Mouse (Mus musculus): ENCODE results near the gene Lipc. TPM values are rescaled to one million over a fixed set of nuclear protein-coding genes. Genes with fewer than 3 reads are reported as not detected.

The Lipc gene
- total and polyA plus RNA-seq, 2 experiments = 210 to 384 TPM

GRCm38 (mm10) chr9:70751504-70752222 lies 200.4 kb downstream of the Lipc start:
- no peaks in the 10 kb centered on the region for H3K4me1 ChIP-seq (ENCODE audit: control insufficient read depth, insufficient read depth, low read length)
- no peak overlapping the region for H3K27ac ChIP-seq (replicated peaks; ENCODE audit: insufficient read depth, low read depth, low read length)
- no peak overlapping the region for H3K4me3 ChIP-seq (ENCODE audit: insufficient read depth, low read depth, low read length)
- H3K27me3 ChIP-seq (ENCODE audit: control insufficient read depth, insufficient read depth, low read length) = no peaks in the 10 kb centered on the region
- TF ChIP-seq CTCF (IDR thresholded peaks at IDR 0.05; ENCODE audit: low read depth, low read length) = no peak
- no peak for TF ChIP-seq POLR2A (IDR thresholded peaks at IDR 0.05; ENCODE audit: extremely low read depth, insufficient read depth, low read length)
- H3K9ac ChIP-seq (ENCODE audit: low read depth, low read length) = no peak overlapping the region
- no peaks in the 10 kb centered on the region for H3K79me2 ChIP-seq (ENCODE audit: control insufficient read depth, insufficient read depth, low read length)
- no peak for DNase-seq (ENCODE audit: extremely low read depth, low read depth, low spot score)
- H3K36me3 ChIP-seq (ENCODE audit: control insufficient read depth, insufficient read depth, low read length) = peaks cover 42% of the 10 kb centered on the region
- 96% methylated on average over 3 of the region's 3 CpGs for WGBS

Other genes starting within 250 kb of the Lipc start
- 254 and 300 TPM in 2 replicates for gene Aqp9, start 216.5 kb upstream of the Lipc start, total RNA-seq (2014; rRNA removed)
- gene Aqp9, start 216.5 kb upstream of the Lipc start, polyA plus RNA-seq (2012; rRNA removed) = 110 and 114 TPM in 2 replicates